Mouse (Mus musculus) gastrocnemius, adult 2 months (tissue): ENCODE measurements around the gene Mnat1. TPM values are rescaled to one million over a fixed set of nuclear protein-coding genes. Genes with fewer than 3 reads are reported as not detected.

Experiments
- DNase-seq: peaks from one replicate; pipeline ENCODE4 v3.0.0; 2022
- H3K27ac ChIP-seq: fragments of 200-600 bp; 2 replicates; pipeline ENCODE4 v1.8.1; 2022; ENCODE audit warnings: mild to moderate bottlenecking
- H3K4me3 ChIP-seq: fragments of 200-600 bp; 2 replicates; pipeline ENCODE4 v1.8.1; 2022; ENCODE audit warnings: mild to moderate bottlenecking, moderate library complexity
- CTCF ChIP-seq: fragments of 200-600 bp; IDR thresholded peaks from 2 replicates; pipeline ENCODE4 v1.8.1; 2022; ENCODE audit warnings: antibody characterized with exemption, mild to moderate bottlenecking, moderate library complexity
- intact Hi-C: fragments of 180-260 bp; cut with DNase I; formaldehyde crosslinking; loops from one replicate; pipeline ENCODE4 v1.15.1; 2025
- total RNA-seq, 2 experiments: library from RNA; stranded (reverse); gene quantifications; 2 replicates each; pipeline ENCODE4 v1.2.3; 2021

Mnat1 gene
- total RNA-seq, 2 experiments from 2014 or later: 17.6 to 19.4 TPM

- H3K27ac ChIP-seq: peak overlapping the region; percentile 21; the same call in 1 of the 2 replicates
- DNase-seq: no peak
- no peak overlapping the region for H3K4me3 ChIP-seq
- intact Hi-C loops: loop anchor here (5.0 kb wide), 1 partner anchor 40 kb away; no protein-coding TSS in a partner anchor
- no peak for TF ChIP-seq CTCF
These were observed 39.1 kb downstream of the Mnat1 start for GRCm38 (mm10) chr12:73162408-73163181.

- no peak for TF ChIP-seq CTCF
- Histone ChIP-seq H3K27ac (no peak overlapping the region), H3K4me3 (no peak overlapping the region)
- no peak for DNase-seq
- intact Hi-C loops: no loop called here
These were observed 47.3 kb downstream of the Mnat1 start for GRCm38 (mm10) chr12:73170794-73171193.

- H3K27ac ChIP-seq: no peak overlapping the region
- no peak overlapping the region for H3K4me3 ChIP-seq
- TF ChIP-seq CTCF: no peak
- intact Hi-C loops: no loop called here
- DNase-seq: no peak
These were observed 60.4 kb downstream of the Mnat1 start for GRCm38 (mm10) chr12:73183896-73184295.

GRCm38 (mm10) chr12:73197363-73197762, 73.8 kb downstream of the Mnat1 start:
- intact Hi-C loops: no loop called here
- Histone ChIP-seq H3K27ac (no peak overlapping the region), H3K4me3 (no peak overlapping the region)
- TF ChIP-seq CTCF: no peak
- no peak for DNase-seq

GRCm38 (mm10) chr12:73198451-73198850, 74.9 kb downstream of the Mnat1 start:
- DNase-seq: no peak
- TF ChIP-seq CTCF: no peak
- intact Hi-C loops: no loop called here
- Histone ChIP-seq H3K4me3 (no peak overlapping the region), H3K27ac (no peak overlapping the region)

GRCm38 (mm10) chr12:73199375-73199774, 75.9 kb downstream of the Mnat1 start:
- Histone ChIP-seq H3K27ac (peak overlapping the region; percentile 53), H3K4me3 (no peak overlapping the region)
- intact Hi-C loops: no loop called here
- DNase-seq: no peak
- TF ChIP-seq CTCF: no peak

- Histone ChIP-seq H3K27ac (peak overlapping the region; percentile 82), H3K4me3 (no peak overlapping the region)
- peak; percentile 35 for DNase-seq
- intact Hi-C loops: loop anchor here (5.0 kb wide), 1 partner anchor 39 kb away; no protein-coding TSS in a partner anchor
- no peak for TF ChIP-seq CTCF
These were observed 78.1 kb downstream of the Mnat1 start for GRCm38 (mm10) chr12:73201587-73201986.

- DNase-seq: peak; percentile 60
These were observed 82.5 kb downstream of the Mnat1 start for GRCm38 (mm10) chr12:73205710-73206649.

GRCm38 (mm10) chr12:73207008-73207407, 83.5 kb downstream of the Mnat1 start:
- peak; percentile 60 for DNase-seq
- TF ChIP-seq CTCF: no peak
- Histone ChIP-seq H3K27ac (peak overlapping the region; percentile 90), H3K4me3 (peak overlapping the region; percentile 6)
- intact Hi-C loops: loop anchor here (5.0 kb wide), 4 partner anchors 35 to 200 kb away; partner anchors contain the start of gene Six4

More at GRCm38 (mm10) chr12:73205710-73206649, 82.5 kb downstream of the Mnat1 start:
- TF ChIP-seq CTCF: no peak
- Histone ChIP-seq H3K4me3 (peak overlapping the region; percentile 13; the same call in 1 of the 2 replicates), H3K27ac (peak overlapping the region; percentile 90)
- intact Hi-C loops: loop anchor here (5.0 kb wide), 4 partner anchors 36 to 201 kb away; partner anchors contain the start of gene Six4

GRCm38 (mm10) chr12:73207461-73207860, 83.9 kb downstream of the Mnat1 start:
- Histone ChIP-seq H3K27ac (peak overlapping the region; percentile 90), H3K4me3 (no peak overlapping the region; the same call in 1 of the 2 replicates)
- no peak for DNase-seq
- intact Hi-C loops: loop anchor here (5.0 kb wide), 4 partner anchors 35 to 200 kb away; partner anchors contain the start of gene Six4
- no peak for TF ChIP-seq CTCF

GRCm38 (mm10) chr12:73208518-73208917, 85.0 kb downstream of the Mnat1 start:
- intact Hi-C loops: loop anchor here (5.0 kb wide), 4 partner anchors 34 to 199 kb away; partner anchors contain the start of gene Six4

GRCm38 (mm10) chr12:73209117-73209516, 85.6 kb downstream of the Mnat1 start:
- H3K27ac ChIP-seq: peak overlapping the region; percentile 90
- DNase-seq: no peak
- intact Hi-C loops: loop anchor here (5.0 kb wide), 4 partner anchors 33 to 198 kb away; partner anchors contain the start of gene Six4
- TF ChIP-seq CTCF: no peak
- H3K4me3 ChIP-seq: no peak overlapping the region

More at GRCm38 (mm10) chr12:73208518-73208917, 85.0 kb downstream of the Mnat1 start:
- no peak for TF ChIP-seq CTCF
- no peak for DNase-seq
- no peak overlapping the region for H3K4me3 ChIP-seq
- peak overlapping the region; percentile 90 for H3K27ac ChIP-seq
